Mouse (Mus musculus) CH12.LX (cell line): ENCODE data around the gene Plrg1. TPM values are rescaled to one million over a fixed set of nuclear protein-coding genes. Genes with fewer than 3 reads are reported as not detected.

Experiments used
- DNase-seq: peaks from one replicate; pipeline ENCODE4 v3.0.0-alpha.2; 2013; ENCODE audit errors: extremely low read depth
- H3K27ac ChIP-seq: 2 replicates; pipeline ENCODE4 v1.5.1; 2012; ENCODE audit warnings: low read depth, mild to moderate bottlenecking, control low read depth, moderate library complexity; ENCODE audit not compliant: insufficient read depth
- H3K27me3 ChIP-seq: replicated peaks from 2 replicates; pipeline ENCODE3; 2012; ENCODE audit warnings: inconsistent platforms
- H3K36me3 ChIP-seq, 2 experiments: replicated peaks in 1 of 2; 2 replicates each; pipeline versions ENCODE3 to v1.6.1; 2012; ENCODE audit warnings: inconsistent platforms in 1 of 2, low read length in 1 of 2, mild to moderate bottlenecking in 1 of 2, mixed read lengths in 1 of 2, moderate library complexity in 1 of 2; ENCODE audit not compliant: control insufficient read depth in 1 of 2, insufficient read depth in 1 of 2
- H3K4me1 ChIP-seq, 2 experiments: 2 replicates each; pipeline ENCODE4 v1.6.1; 2012; ENCODE audit warnings: inconsistent platforms in 1 of 2, moderate library complexity in 1 of 2; ENCODE audit not compliant: insufficient read depth in 2 of 2, control insufficient read depth in 1 of 2
- H3K4me2 ChIP-seq: 2 replicates; pipeline ENCODE4 v1.6.1; 2012; ENCODE audit warnings: low read depth, mild to moderate bottlenecking, control low read depth; ENCODE audit not compliant: poor library complexity, insufficient read depth, severe bottlenecking
- H3K4me3 ChIP-seq, 3 experiments: fragments of 150-350 bp in 1 of 3; sonication (generic) in 1 of 3; replicated peaks in 1 of 3; 2 replicates each; pipeline versions ENCODE3 to v1.5.1; 2011 to 2012; ENCODE audit warnings: low read depth in 2 of 3, low read length in 2 of 3, mild to moderate bottlenecking in 2 of 3, moderate library complexity in 2 of 3, control low read depth in 1 of 3, improper control_type of control experiment in 1 of 3, inconsistent platforms in 1 of 3, mixed read lengths in 1 of 3; ENCODE audit not compliant: poor library complexity in 1 of 3
- H3K79me2 ChIP-seq: replicated peaks from 2 replicates; pipeline ENCODE4 v1.6.1; 2012; ENCODE audit warnings: mild to moderate bottlenecking, moderate library complexity; ENCODE audit not compliant: control insufficient read depth, poor library complexity, insufficient read depth, severe bottlenecking; ENCODE audit errors: extremely low read depth
- H3K9ac ChIP-seq: 2 replicates; pipeline ENCODE4 v1.6.1; 2012; ENCODE audit warnings: low read depth, mild to moderate bottlenecking, control low read depth, moderate library complexity; ENCODE audit not compliant: insufficient read depth
- H3K9me3 ChIP-seq: replicated peaks from 2 replicates; pipeline ENCODE3; 2012; ENCODE audit warnings: low read length, inconsistent platforms, mixed read lengths
- CTCF ChIP-seq, 2 experiments: IDR thresholded peaks in 1 of 2; conservative IDR thresholded peaks in 1 of 2; 2 replicates each; pipeline ENCODE4 v1.5.1; 2011 to 2012; ENCODE audit warnings: low read depth in 2 of 2, low read length in 2 of 2, improper control_type of control experiment in 1 of 2, inconsistent platforms in 1 of 2, mild to moderate bottlenecking in 1 of 2, moderate library complexity in 1 of 2
- E2F4 ChIP-seq: IDR thresholded peaks from 2 replicates; pipeline ENCODE4 v1.6.1; 2011; ENCODE audit warnings: low read depth, low read length, improper control_type of control experiment; ENCODE audit not compliant: insufficient replicate concordance
- ELF1 ChIP-seq: IDR thresholded peaks from 2 replicates; pipeline ENCODE4 v1.6.1; 2014; ENCODE audit warnings: low read depth, mild to moderate bottlenecking, inconsistent platforms, low read length, improper control_type of control experiment
- JUND ChIP-seq: conservative IDR thresholded peaks from 2 replicates; pipeline ENCODE4 v1.6.1; 2011; ENCODE audit warnings: low read depth, low read length, improper control_type of control experiment
- MAX ChIP-seq: IDR thresholded peaks from 2 replicates; pipeline ENCODE4 v1.6.1; 2011; ENCODE audit warnings: low read length, improper control_type of control experiment
- MAZ ChIP-seq: IDR thresholded peaks from 2 replicates; pipeline ENCODE4 v1.6.1; 2012; ENCODE audit warnings: low read depth, mild to moderate bottlenecking, inconsistent platforms, low read length, improper control_type of control experiment, moderate library complexity
- MEF2A ChIP-seq: IDR thresholded peaks from 2 replicates; pipeline ENCODE4 v1.6.1; 2014; ENCODE audit warnings: low read depth, mild to moderate bottlenecking, inconsistent platforms, low read length, improper control_type of control experiment, borderline replicate concordance
- NRF1 ChIP-seq: IDR thresholded peaks from 2 replicates; pipeline ENCODE4 v1.6.1; 2014; ENCODE audit warnings: low read depth, mild to moderate bottlenecking, inconsistent platforms, low read length, improper control_type of control experiment, moderate library complexity
- POLR2AphosphoS2 ChIP-seq: IDR thresholded peaks from 2 replicates; pipeline ENCODE4 v1.6.1; 2011; ENCODE audit warnings: low read depth, low read length, improper control_type of control experiment
- RAD21 ChIP-seq: IDR thresholded peaks from 2 replicates; pipeline ENCODE4 v1.6.1; 2011; ENCODE audit warnings: low read depth, mild to moderate bottlenecking, low read length, improper control_type of control experiment, moderate library complexity
- RCOR1 ChIP-seq: conservative IDR thresholded peaks from 2 replicates; pipeline ENCODE4 v1.6.1; 2012; ENCODE audit warnings: low read depth, mild to moderate bottlenecking, inconsistent platforms, low read length, improper control_type of control experiment
- SIN3A ChIP-seq: IDR thresholded peaks from 2 replicates; pipeline ENCODE4 v1.6.1; 2012; ENCODE audit warnings: low read length, improper control_type of control experiment, inconsistent platforms
- SMC3 ChIP-seq: IDR thresholded peaks from 2 replicates; pipeline ENCODE4 v1.6.1; 2011; ENCODE audit warnings: low read depth, low read length, improper control_type of control experiment
- UBTF ChIP-seq: IDR thresholded peaks from 2 replicates; pipeline ENCODE4 v1.6.1; 2012; ENCODE audit warnings: low read depth, mild to moderate bottlenecking, inconsistent platforms, low read length, improper control_type of control experiment, moderate library complexity
- USF1 ChIP-seq: IDR thresholded peaks from 2 replicates; pipeline ENCODE4 v1.6.1; 2014; ENCODE audit warnings: low read depth, mild to moderate bottlenecking, inconsistent platforms, low read length, improper control_type of control experiment
- USF2 ChIP-seq: conservative IDR thresholded peaks from 2 replicates; pipeline ENCODE4 v1.6.1; 2011; ENCODE audit warnings: low read depth, low read length, improper control_type of control experiment
- ZC3H11A ChIP-seq: IDR thresholded peaks from 2 replicates; pipeline ENCODE4 v1.6.1; 2012; ENCODE audit warnings: low read depth, mild to moderate bottlenecking, inconsistent platforms, low read length, improper control_type of control experiment
- ZMIZ1 ChIP-seq: IDR thresholded peaks from 2 replicates; pipeline ENCODE4 v1.6.1; 2012; ENCODE audit warnings: low read depth, mild to moderate bottlenecking, inconsistent platforms, low read length, improper control_type of control experiment
- dilution Hi-C: fragments of 300-500 bp; cut with MboI; formaldehyde crosslinking; loops from 2 replicates; pipeline ENCODE4 v1.14.3; 2020; ENCODE audit warnings: low sequenced_read_pairs; ENCODE audit not compliant: extremely low pct_unique_long_range_greater_than_20kb, extremely low pct_ligation_motif_present
- in situ Hi-C: fragments of 300-500 bp; cut with MboI; formaldehyde crosslinking; loops from 3 replicates; pipeline ENCODE4 v1.14.3; 2019; ENCODE audit warnings: low sequenced_read_pairs, low pct_ligation_motif_present, low pct_unique_long_range_greater_than_20kb, mixed read lengths
- polyA plus RNA-seq: library from polyadenylated mRNA; unstranded; fragments of >175 nt; gene quantifications from 2 replicates; pipeline ENCODE4 v1.2.1, GENCODE M21; 2012; ENCODE audit warnings: low read depth; ENCODE audit not compliant: insufficient read length
- total RNA-seq, 2 experiments: library from RNA; depleted of rRNA; stranded (reverse); fragments of 300-350 nt in 1 of 2; fragments of >200 nt in 1 of 2; gene quantifications; 2 replicates each; pipeline ENCODE4 v1.2.3; 2012 to 2014

The Plrg1 gene
- total and polyA plus RNA-seq, 3 experiments, result 93.1 to 128 (median 108) TPM

- H3K9ac ChIP-seq, result no peak overlapping the region
- no peak for DNase-seq
- H3K36me3 ChIP-seq, result no peaks in the 10 kb centered on the region
- H3K9me3 ChIP-seq, result no peaks in the 10 kb centered on the region
- H3K4me1 ChIP-seq, result 0 out of 4 replicates have a peak, but pooled peaks cover 0 to 2% of the 10 kb centered on the region in 2 experiments
- in situ Hi-C loops (no loop called here), dilution Hi-C loops (no loop called here)
- no peaks in the 10 kb centered on the region for H3K79me2 ChIP-seq
- TF ChIP-seq CTCF (conservative IDR thresholded peaks at IDR 0.05 in 1 of 2, IDR thresholded peaks at IDR 0.05 in 1 of 2; ENCODE audit: low read depth in 2 of 2, low read length in 2 of 2) (no peak), SIN3A (no peak), USF1 (no peak), RAD21 (no peak), MEF2A (no peak), JUND (no peak), POLR2AphosphoS2 (no peak), USF2 (no peak)
- H3K27ac ChIP-seq, result no peak overlapping the region
- H3K4me3 ChIP-seq, result no peak overlapping the region
- H3K4me2 ChIP-seq, result no peak overlapping the region
- no peaks in the 10 kb centered on the region for H3K27me3 ChIP-seq
Measured at GRCm38 (mm10) chr3:83046649-83047048, 8.7 kb upstream of the Plrg1 start.

GRCm38 (mm10) chr3:83049680-83050079 lies 5.6 kb upstream of the Plrg1 start, which contains the start of gene Fgb:
Fgb (minus strand) TSS chr3:83049863.
- no peak within 1 kb of the TSS for H3K4me3 ChIP-seq
- H3K9me3 ChIP-seq, result no peaks in the 10 kb centered on the region
- no peaks in the 10 kb centered on the region for H3K79me2 ChIP-seq
- no peaks in the 10 kb centered on the region for H3K36me3 ChIP-seq
- no peak within 1 kb of the TSS for H3K9ac ChIP-seq
- H3K4me1 ChIP-seq, result peaks cover 0 to 12% of the 10 kb centered on the region in 2 experiments; a peak in 1 of 4 replicates
- no peak within 1 kb of the TSS for H3K27ac ChIP-seq
- in situ Hi-C loops, result loop anchor here (5.0 to 10.0 kb wide), 2 partner anchors 47 to 175 kb away; partner anchors contain the start of gene Rbm46
- DNase-seq, result no peak
- dilution Hi-C loops, result no loop called here
- no peak for TF ChIP-seq NRF1
- TF ChIP-seq E2F4, result no peak
- no peak for TF ChIP-seq UBTF
- TF ChIP-seq USF2, result no peak
- TF ChIP-seq ZMIZ1, result no peak
- no peak for TF ChIP-seq RAD21
- no peak for TF ChIP-seq MAX
- no peak for TF ChIP-seq RCOR1
- no peaks in the 10 kb centered on the region for H3K27me3 ChIP-seq
- no peak within 1 kb of the TSS for H3K4me2 ChIP-seq

- no peaks in the 10 kb centered on the region for H3K36me3 ChIP-seq
- no peak for DNase-seq
- H3K79me2 ChIP-seq, result peaks cover 2% of the 10 kb centered on the region; the same call in 1 of the 2 replicates
- dilution Hi-C loops (no loop called here), in situ Hi-C loops (loop anchor here (5.0 to 10.0 kb wide), 2 partner anchors 48 to 176 kb away; partner anchors contain the start of gene Rbm46)
- TF ChIP-seq SMC3 (no peak), MAZ (no peak), ZC3H11A (no peak), RCOR1 (no peak), ELF1 (no peak)
- H3K27me3 ChIP-seq, result no peaks in the 10 kb centered on the region
- no peak overlapping the region for H3K27ac ChIP-seq
- H3K4me3 ChIP-seq, result no peak overlapping the region
- no peak overlapping the region for H3K9ac ChIP-seq
- peaks cover 0 to 12% of the 10 kb centered on the region in 2 experiments; a peak in 1 of 4 replicates for H3K4me1 ChIP-seq
- H3K9me3 ChIP-seq, result no peaks in the 10 kb centered on the region
- no peak overlapping the region for H3K4me2 ChIP-seq
Measured at GRCm38 (mm10) chr3:83050661-83051060, 4.7 kb upstream of the Plrg1 start.
